Mouse (Mus musculus) liver, postnatal 0 days (tissue): ENCODE measurements around the gene Errfi1.

Source experiments
- CTCF ChIP-seq: sonication (generic); IDR thresholded peaks from 2 replicates; pipeline ENCODE4 v1.5.1; 2016; ENCODE audit warnings: antibody characterized with exemption, low read depth
- EP300 ChIP-seq: IDR thresholded peaks from 2 replicates; pipeline ENCODE4 v1.6.1; 2016; ENCODE audit warnings: antibody characterized with exemption, low read depth, mild to moderate bottlenecking

- TF ChIP-seq EP300 (no peak), CTCF (no peak)
Measured at GRCm38 (mm10) chr4:150875393-150875792, 21.7 kb downstream of the Errfi1 start.
